Mouse (Mus musculus) C2C12 (cell line): ENCODE results near the gene Taf1a. TPM values are rescaled to one million over a fixed set of nuclear protein-coding genes. Genes with fewer than 3 reads are reported as not detected.
"Not testable (repeated sequence)": the region's sequence is repeated elsewhere in the genome, so short reads cannot be mapped to it uniquely, and the experiment has no call there.

ENCODE experiments used
- H3K27me3 ChIP-seq: one replicate; pipeline ENCODE4 v1.6.1; 2011; ENCODE audit not compliant: control insufficient read depth, insufficient read depth, insufficient read length
- H3K36me3 ChIP-seq: one replicate; pipeline ENCODE4 v1.6.1; 2011; ENCODE audit not compliant: control insufficient read depth, insufficient read depth
- H3K4me3 ChIP-seq: one replicate; pipeline ENCODE4 v1.5.1; 2011; ENCODE audit warnings: mild to moderate bottlenecking, control low read depth; ENCODE audit not compliant: poor library complexity, insufficient read depth, severe bottlenecking
- H3K79me2 ChIP-seq: one replicate; pipeline ENCODE4 v1.6.1; 2011; ENCODE audit not compliant: control insufficient read depth, insufficient read depth
- H3K79me3 ChIP-seq: one replicate; pipeline ENCODE4 v1.6.1; 2011; ENCODE audit warnings: low read depth, control low read depth
- H3ac ChIP-seq: one replicate; pipeline ENCODE3; 2011; ENCODE audit warnings: low read depth; ENCODE audit not compliant: control insufficient read depth, insufficient read length
- CEBPB ChIP-seq: IDR thresholded peaks from one replicate; pipeline ENCODE4 v1.6.1; 2011; ENCODE audit warnings: low read depth, mild to moderate bottlenecking, control low read depth, moderate library complexity
- CTCF ChIP-seq: IDR thresholded peaks from one replicate; pipeline ENCODE4 v1.5.1; 2011; ENCODE audit not compliant: control insufficient read depth, insufficient read depth, insufficient read length
- FOSL1 ChIP-seq: IDR thresholded peaks from one replicate; pipeline ENCODE4 v1.8.0; 2011; ENCODE audit warnings: mild to moderate bottlenecking, low read length; ENCODE audit not compliant: poor library complexity, insufficient read depth, severe bottlenecking
- MAX ChIP-seq: IDR thresholded peaks from one replicate; pipeline ENCODE4 v1.6.1; 2011; ENCODE audit warnings: mild to moderate bottlenecking, control low read depth
- MYOD1 ChIP-seq: IDR thresholded peaks from one replicate; pipeline ENCODE4 v1.6.1; 2011; ENCODE audit warnings: low read depth; ENCODE audit not compliant: control insufficient read depth, insufficient read length
- MYOG ChIP-seq: IDR thresholded peaks from one replicate; pipeline ENCODE4 v1.6.1; 2011; ENCODE audit not compliant: control insufficient read depth, insufficient read length; ENCODE audit errors: extremely low read depth
- USF1 ChIP-seq: IDR thresholded peaks from one replicate; pipeline ENCODE4 v1.6.1; 2011; ENCODE audit warnings: low read depth, mild to moderate bottlenecking, control low read depth, moderate library complexity
- polyA plus RNA-seq: library from polyadenylated mRNA; unstranded; fragments of >200 nt; fragmentation: generic; extraction: Trizol; gene quantifications from one replicate; pipeline ENCODE4 v1.2.1, GENCODE M21; 2012; ENCODE audit warnings: missing spikeins

Gene Taf1a
- polyA plus RNA-seq, 1 experiment, result 5.2 TPM

DNA sequence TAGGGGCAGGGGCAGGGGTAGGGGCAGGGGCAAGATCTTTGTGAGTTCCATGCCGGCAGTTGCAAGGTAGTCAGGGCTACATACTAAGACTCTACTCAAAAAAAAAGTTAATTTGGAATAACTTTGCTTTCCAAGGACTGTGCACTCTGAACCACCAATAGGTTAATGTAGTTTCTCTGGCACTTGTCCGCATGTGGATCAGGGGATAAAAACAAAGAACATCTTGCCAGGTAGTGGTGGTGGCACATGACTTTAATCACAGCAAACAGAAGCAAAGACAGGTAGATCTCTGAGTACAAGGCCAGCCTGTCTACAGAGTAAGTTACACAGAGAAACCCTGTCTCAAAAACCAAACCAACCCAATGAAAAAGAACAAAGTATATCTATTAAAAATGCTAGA, 6.2 kb upstream of the Taf1a start:
- TF ChIP-seq MAX (no peak), FOSL1 (no peak), USF1 (no peak), MYOD1 (no peak), CTCF (no peak), CEBPB (no peak), MYOG (no peak)
- no peaks in the 10 kb centered on the region for H3K79me2 ChIP-seq
- H3K79me3 ChIP-seq, result no peaks in the 10 kb centered on the region
- H3K27me3 ChIP-seq, result no peaks in the 10 kb centered on the region
- H3ac ChIP-seq, result no peak overlapping the region
- H3K36me3 ChIP-seq, result no peaks in the 10 kb centered on the region
- H3K4me3 ChIP-seq, result no peak overlapping the region

DNA sequence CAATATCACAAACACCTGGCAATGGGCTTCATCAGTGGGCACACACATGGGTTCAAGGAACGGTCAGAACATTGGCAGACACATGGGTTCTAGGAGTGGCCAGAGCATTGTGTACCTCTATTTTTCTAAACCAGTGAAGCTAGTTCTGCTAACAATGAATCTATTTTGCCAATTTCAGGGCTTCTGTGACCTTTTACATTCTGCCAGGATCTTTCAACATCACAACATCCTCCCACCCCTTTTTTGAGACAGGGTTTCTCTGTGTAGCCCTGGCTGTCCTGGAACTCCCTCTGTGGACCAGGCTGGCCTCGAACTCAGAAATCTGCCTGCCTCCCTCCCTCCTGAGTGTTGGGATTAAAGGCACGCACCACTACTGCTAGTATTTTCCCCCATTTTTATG, 1.4 kb upstream of the Taf1a start:
- not testable (repeated sequence) for H3K4me3 ChIP-seq, H3ac ChIP-seq, H3K27me3 ChIP-seq
- Histone ChIP-seq H3K36me3 (peaks cover 18% of the 10 kb centered on the region), H3K79me2 (peaks cover 37% of the 10 kb centered on the region), H3K79me3 (peaks cover 30% of the 10 kb centered on the region)

DNA sequence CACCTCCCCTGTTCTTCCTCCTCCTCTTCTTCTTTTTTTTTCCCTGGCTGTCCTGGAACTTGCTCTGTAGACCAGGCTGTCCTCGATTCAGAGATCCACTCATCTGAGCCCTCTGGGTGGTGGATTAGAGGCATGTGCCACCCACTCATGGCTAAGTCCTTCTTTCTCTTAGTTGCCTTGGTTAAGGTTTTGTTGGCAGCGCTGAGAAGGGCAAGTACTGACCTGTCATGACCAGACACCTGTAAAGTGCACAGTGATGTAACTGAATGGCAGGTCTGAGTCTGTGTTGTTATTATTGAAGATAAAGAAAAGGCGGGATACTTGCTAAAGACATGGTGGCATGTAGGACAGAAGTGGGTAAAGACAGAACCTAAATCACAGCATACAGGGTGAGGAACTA, 14.6 kb downstream of the Taf1a start:
- no peaks in the 10 kb centered on the region for H3K27me3 ChIP-seq
- no peak overlapping the region for H3ac ChIP-seq
- TF ChIP-seq CEBPB, result no peak
- no peak for TF ChIP-seq FOSL1
- no peak for TF ChIP-seq MAX
- TF ChIP-seq MYOD1, result no peak
- no peak for TF ChIP-seq MYOG
- H3K79me3 ChIP-seq, result peaks cover 2% of the 10 kb centered on the region
- no peak overlapping the region for H3K4me3 ChIP-seq
- peaks cover 74% of the 10 kb centered on the region for H3K36me3 ChIP-seq
- no peaks in the 10 kb centered on the region for H3K79me2 ChIP-seq

DNA sequence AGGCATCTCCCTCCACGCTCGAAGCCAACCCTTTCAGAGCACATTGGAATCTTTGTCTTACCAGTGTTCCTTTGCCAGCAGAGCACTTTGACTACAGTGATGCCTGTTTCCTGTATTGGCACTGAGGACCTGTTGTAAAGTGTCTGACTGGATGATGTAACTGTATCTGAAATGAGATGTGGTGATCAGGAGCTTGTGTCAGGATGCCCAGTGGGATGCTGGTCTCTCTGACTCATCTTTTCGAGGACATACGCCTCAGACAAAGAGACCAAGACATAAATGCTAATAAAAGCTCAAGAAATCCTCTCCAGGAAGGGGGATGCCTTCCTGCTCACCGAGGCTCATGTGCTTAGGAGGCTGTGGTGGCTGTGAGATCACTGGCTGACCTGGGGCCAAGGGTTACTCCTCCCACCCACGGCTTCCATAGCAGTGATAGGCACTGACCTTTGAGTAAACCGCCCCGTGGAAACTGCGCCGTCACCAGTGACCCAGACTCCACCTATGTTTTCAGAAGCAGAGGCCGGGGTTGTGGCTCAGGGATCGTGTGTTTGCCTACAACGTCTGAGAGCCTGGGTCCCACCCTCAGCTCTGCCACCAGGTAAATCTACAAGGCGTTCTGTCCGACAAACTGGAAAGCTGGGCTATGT, 25.4 kb downstream of the Taf1a start:
- Histone ChIP-seq H3K36me3 (peaks cover 32% of the 10 kb centered on the region), H3K79me3 (no peaks in the 10 kb centered on the region), H3K79me2 (no peaks in the 10 kb centered on the region), H3K27me3 (no peaks in the 10 kb centered on the region), H3ac (no peak overlapping the region), H3K4me3 (no peak overlapping the region)
- TF ChIP-seq MAX (no peak), MYOD1 (no peak), USF1 (no peak), MYOG (no peak), FOSL1 (no peak), CEBPB (no peak), CTCF (no peak)

DNA sequence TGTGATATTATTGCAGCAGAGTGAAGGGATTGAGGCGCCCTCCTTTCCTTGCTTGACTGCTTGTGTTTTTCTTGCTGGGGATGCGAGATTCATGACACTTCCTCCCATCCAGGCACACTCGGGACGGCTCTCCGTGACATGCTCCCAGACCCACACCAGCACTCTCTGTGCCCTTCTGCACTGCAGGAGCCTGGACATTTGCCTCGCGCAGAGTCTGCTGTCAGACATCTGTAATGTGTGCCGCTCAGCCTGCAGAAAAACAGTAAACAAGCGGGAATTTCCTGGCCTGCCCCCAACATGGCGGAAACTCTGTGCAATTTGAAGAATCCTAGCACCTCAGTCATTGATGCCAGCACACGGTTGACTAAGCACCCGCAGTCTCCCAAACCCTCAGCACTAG, 29.1 kb downstream of the Taf1a start, which contains the start of gene Hhipl2:
Gene Hhipl2 (plus strand): TSS at position 343 of the 400 bp plus-strand sequence.
- TF ChIP-seq CTCF (no peak), CEBPB (no peak), FOSL1 (no peak)
- H3K4me3 ChIP-seq, result no peak within 1 kb of the TSS

DNA sequence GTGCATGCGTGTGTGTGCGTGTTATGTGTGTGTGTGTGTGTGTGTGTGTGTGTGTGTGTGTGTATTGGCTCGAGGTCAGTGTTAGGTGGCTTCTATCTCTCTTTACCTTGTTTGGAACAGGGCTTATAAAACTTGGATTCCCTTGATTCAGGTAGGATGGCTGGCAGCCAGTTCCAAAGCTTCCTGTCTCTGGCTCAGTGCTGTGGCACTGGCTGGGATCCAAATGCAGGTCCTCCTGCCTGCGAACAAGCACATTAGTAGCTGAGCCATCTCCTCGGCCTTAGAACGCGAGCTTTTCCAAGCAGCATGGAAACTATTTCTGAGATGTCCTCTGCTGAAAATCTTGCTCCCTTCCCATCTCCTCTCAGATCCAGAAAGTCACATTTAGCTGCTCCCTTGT, 31.0 kb downstream of the Taf1a start:
- H3ac ChIP-seq, result no peak overlapping the region
- TF ChIP-seq MYOD1 (no peak), MAX (no peak), MYOG (no peak), CTCF (no peak), USF1 (no peak), CEBPB (no peak), FOSL1 (no peak)
- no peaks in the 10 kb centered on the region for H3K79me3 ChIP-seq
- no peak overlapping the region for H3K4me3 ChIP-seq
- no peaks in the 10 kb centered on the region for H3K27me3 ChIP-seq
- H3K36me3 ChIP-seq, result no peaks in the 10 kb centered on the region
- no peaks in the 10 kb centered on the region for H3K79me2 ChIP-seq

More for the DNA sequence above, 29.1 kb downstream of the Taf1a start, which contains the start of gene Hhipl2:
- Histone ChIP-seq H3K79me2 (no peaks in the 10 kb centered on the region), H3K36me3 (no peaks in the 10 kb centered on the region), H3ac (no peak within 1 kb of the TSS), H3K27me3 (no peaks in the 10 kb centered on the region), H3K79me3 (no peaks in the 10 kb centered on the region)
